Mouse (Mus musculus) activated CD4-positive, CD25-positive, alpha-beta regulatory T cell, adult 9 weeks (primary cell): ENCODE data around the gene Tmem179b. TPM values are rescaled to one million over a fixed set of nuclear protein-coding genes. Genes with fewer than 3 reads are reported as not detected.

Source experiments
- polyA plus RNA-seq: library from polyadenylated mRNA; unstranded; fragments of 100-300 nt; shearing (Covaris generic); gene quantifications from one replicate; pipeline ENCODE4 v1.2.1, GENCODE M21; 2017

Tmem179b gene
- polyA plus RNA-seq, result 170 TPM

DNA sequence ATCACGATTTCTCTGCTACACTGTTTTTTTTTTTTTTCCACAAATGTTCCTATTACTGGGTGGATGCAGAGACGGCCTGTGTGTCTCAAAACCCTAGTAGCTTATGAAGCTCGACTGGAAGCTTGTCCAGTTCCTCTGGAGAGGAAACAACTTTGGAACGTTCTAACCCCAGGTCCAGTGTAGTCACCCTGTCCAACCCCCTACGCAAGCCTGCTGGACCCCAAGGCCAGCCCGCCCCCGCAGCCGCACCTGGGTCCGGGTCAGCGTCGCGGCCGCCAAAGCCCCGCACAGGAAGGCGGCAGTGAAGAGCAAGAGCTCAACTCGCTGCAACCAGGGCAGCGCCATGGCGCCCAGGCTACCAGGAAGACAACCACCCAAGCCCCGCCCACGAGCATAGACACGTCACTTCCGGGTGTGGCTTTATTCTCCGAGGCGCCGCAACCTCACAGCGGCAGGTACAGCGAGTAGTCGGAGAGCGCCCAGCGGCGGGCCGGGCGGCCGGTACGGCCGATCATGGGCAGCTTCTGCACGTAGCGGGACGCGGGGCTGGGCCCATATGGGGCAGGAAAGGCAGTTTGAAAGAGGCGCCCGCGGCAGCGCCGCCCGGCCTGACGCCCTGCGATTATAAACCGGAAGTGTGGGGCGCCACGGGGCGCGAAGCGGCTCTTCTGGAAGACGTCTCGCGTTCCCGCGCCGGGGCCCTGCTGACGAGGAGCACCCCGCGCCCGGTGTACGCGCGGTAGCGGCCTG is at the start of gene Tmem179b:
Tmem179b (minus strand) TSS at position 382 of the 750 bp plus-strand sequence.

DNA sequence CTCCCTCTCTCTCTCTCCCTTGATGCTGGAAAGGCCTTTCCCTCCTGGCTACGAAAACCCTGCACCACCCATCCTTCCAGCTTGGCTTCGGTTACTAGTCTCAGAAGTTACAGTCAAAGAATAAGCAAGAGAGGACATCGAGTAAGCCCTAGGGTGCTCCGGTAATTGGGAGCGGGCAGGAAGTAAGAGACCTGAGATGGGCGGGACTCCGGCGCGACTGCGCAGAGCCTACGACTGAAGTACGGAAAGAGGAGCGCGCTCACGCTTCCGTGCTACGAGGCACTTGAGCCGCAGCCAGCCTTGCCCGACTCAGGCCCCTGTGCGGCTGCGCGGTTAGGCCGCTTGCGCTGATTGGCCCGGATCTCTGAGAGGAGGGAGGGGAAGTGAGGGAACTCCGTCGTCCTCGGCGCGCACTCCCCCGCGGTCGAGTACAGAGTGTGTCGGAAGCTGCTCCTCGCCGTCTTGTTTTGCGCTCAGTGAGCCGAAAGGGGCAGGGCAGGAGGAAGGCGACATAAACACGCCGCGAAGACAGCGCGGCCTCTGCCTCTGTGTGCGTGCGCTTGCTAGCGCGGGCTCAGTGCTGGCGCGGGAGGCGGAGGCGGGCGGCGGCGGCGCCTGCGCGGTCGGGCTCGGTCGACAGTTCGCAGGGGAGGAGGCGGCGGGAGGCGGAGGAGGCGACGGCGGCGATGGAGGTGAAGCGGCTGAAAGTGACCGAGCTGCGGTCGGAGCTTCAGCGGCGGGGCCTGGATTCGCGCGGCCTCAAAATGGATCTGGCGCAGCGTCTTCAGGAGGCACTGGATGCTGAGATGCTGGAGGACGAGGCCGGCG is 45.5 kb upstream of the Tmem179b start, which contains the start of gene Hnrnpul2:
Hnrnpul2 (plus strand) TSS at position 415 of the 828 bp plus-strand sequence.

GRCm38 (mm10) chr19:8818801-8819595 is 44.7 kb upstream of the Tmem179b start, which contains the start of gene Ttc9c:
Ttc9c (minus strand) TSS chr19:8819333.

DNA sequence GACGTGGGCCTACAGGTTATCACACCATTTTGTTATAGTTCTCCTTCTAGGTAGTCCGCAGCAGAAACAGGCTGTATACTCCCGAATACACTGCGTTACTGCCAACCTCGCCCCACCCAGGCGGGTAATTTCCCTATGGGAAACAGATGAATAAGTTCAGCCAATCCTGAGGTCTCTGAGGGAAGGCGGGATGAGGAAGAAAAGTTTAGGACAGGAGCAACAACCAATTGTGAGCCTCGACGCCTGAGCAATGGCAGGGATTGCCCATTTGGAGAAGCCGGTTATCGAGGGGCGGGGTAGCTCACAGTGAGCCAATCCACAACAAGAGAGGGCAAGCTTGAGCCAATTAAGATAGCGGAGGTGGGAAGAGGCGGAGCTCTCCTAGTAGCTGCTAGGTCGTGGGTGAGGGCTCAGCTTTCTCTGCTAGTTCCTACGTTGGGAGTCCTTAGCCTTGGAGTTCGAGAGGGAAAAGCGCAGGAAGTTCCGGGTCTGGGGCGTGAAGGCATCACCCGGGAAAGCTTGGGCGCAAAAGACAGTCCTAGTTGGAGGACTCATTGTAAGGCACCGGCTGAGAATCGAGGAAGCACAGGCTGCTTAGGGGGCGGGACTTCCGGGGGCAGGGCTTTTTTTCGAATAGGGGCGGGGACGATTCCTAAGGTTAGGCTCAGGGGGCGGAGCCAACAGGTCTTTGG is 28.0 kb upstream of the Tmem179b start, which contains the start of gene Zbtb3:
Zbtb3 (plus strand) TSS at position 426 of the 692 bp plus-strand sequence.

DNA sequence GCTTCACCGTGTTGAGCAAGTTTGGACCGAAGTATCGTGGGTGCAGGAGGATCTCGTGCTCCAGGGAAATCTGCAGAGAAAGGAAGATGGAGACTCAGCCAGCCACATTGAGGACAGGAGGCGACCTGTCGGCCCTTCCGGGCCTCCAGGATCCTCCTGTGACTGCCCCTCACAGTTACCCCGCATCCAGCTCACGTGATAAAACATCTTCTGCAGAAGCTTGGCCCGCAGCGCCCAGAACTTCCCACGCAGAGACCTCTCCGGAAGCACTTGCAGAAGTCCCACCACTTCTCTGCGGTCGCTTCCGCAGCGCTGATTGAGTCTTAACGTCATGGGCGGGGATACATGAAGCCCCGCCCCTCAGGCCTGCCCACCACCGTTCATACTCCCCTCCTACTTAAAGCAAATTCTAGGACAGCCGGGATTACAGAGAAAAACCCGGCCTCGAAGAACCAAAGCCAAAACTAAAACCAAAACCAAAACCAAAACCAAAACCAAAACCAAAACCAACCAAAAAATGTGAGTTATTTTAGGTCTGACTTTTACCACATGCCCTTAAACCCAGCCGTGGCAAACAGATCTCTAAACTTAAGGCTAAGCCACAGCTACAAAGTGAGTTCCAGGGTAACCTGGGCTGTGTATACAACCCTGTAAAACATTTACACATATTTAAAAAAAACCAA is 24.1 kb upstream of the Tmem179b start, which contains the start of gene Polr2g:
Polr2g (minus strand) TSS at position 314 of the 683 bp plus-strand sequence.

GRCm38 (mm10) chr19:8786008-8786781 is 11.9 kb upstream of the Tmem179b start, which contains the start of gene Taf6l:
Taf6l (minus strand) TSS chr19:8786417.

GRCm38 (mm10) chr19:8770567-8771270 is 3.5 kb downstream of the Tmem179b start, which contains the start of gene Tmem223:
Tmem223 (plus strand) TSS chr19:8770996.

DNA sequence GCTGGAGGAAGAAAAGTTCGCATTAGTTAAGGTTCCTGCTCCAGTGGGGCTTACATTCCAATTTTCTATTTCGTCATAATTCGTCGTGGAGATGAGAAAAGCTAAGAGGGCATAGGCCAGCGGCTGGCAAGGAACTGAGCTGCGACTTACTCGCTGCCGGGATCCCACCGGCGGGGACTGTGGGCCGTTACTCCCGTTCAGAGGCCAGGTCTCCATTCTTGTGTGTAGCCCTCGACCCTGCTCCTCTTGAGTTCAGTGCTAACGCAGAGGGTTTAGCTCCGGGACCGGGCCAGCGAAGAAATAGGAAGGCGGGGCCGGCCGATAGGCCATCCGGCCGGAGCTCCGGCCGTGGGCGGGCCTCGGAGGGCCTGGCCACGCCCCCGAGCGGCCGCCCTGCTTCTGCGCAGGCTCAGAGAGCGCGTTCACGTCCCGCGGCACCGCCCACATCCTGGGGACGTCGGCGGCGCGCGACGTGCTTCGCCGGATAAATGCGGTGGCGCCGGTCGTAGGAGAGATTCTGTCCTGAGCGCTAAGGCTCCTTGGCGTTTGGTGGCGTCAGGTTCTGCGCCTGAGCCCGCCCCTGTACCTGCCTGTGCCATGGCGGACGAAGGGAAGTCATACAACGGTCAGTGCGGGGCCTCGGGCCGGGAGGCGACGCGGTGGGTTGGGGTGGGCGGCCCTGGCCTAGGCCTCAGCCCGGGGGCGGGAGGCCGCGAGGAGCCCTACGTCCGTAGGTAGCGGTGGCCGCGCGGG is 17.5 kb downstream of the Tmem179b start, which contains the start of gene Nxf1:
Nxf1 (plus strand) TSS at position 439 of the 753 bp plus-strand sequence.

GRCm38 (mm10) chr19:8741243-8741869 is 32.9 kb downstream of the Tmem179b start, which contains the start of gene Stx5a:
Stx5a (plus strand) TSS chr19:8741413.

GRCm38 (mm10) chr19:8740603-8741002 is 33.7 kb downstream of the Tmem179b start, which contains the start of gene 1700092M07Rik:
1700092M07Rik (plus strand) TSS chr19:8740718.

DNA sequence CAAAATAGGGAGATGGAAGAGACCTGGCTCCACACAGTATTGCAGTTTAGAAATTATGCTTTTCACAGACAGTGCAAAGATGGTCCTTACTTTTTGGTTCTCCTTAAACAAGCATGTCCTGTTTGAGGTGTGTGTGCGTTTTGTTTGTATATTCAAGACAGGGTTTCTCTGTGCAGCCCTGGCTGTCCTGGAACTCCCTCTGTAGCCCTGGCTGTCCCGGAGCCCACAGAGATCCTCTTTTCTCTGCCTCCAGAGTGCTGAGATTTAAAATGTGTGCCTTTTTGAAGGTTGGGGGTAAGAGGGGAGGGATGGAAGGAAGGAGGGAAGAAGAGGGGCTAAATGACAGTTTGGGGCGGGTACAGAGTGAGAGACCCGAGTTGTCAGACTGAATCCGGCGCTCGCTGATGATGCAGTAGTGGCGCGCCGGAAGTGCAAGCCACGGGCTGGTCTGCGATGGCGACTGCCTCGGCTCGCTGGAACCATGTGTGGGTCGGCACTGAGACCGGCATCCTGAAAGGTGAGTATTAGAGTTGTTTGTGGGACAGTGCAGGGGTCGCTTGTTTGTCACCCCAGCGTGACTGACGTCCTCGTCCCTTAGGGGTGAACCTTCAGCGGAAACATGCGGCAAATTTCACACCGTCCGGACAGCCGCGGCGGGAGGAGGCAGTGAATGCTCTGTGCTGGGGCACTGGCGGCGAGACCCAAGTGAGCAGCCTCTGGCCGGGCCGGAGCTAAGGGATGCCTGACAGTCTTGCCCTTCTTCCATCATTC is 38.7 kb downstream of the Tmem179b start, which contains the start of gene Wdr74:
Wdr74 (plus strand) TSS at position 439 of the 771 bp plus-strand sequence.

GRCm38 (mm10) chr19:8722907-8723573 is 51.2 kb downstream of the Tmem179b start, which contains the start of gene Slc3a2:
Slc3a2 (minus strand) TSS chr19:8723369.

